Mouse (Mus musculus) embryonic facial prominence, embryonic 11.5 days (tissue): ENCODE measurements around the gene Armc12. TPM values are rescaled to one million over a fixed set of nuclear protein-coding genes. Genes with fewer than 3 reads are reported as not detected.

Experiments used
- ATAC-seq: fragments of 200-750 bp; cut with Nextera tagmentation; replicated peaks from 2 replicates; pipeline ENCODE4 v1.8.0; 2017; ENCODE audit warnings: low read depth; ENCODE audit not compliant: insufficient number of reproducible peaks, low FRiP score, low TSS enrichment
- DNase-seq: peaks from one replicate; pipeline ENCODE4 v3.0.0-alpha.2; 2015; ENCODE audit warnings: low spot score
- H3K27ac ChIP-seq: fragments of 300-500 bp; sonication (generic); replicated peaks from 2 replicates; pipeline ENCODE4 v1.5.1; 2014; ENCODE audit warnings: mild to moderate bottlenecking, low read depth, low read length, control low read depth
- H3K27me3 ChIP-seq: fragments of 300-500 bp; sonication (generic); 2 replicates; pipeline ENCODE4 v1.6.1; 2014; ENCODE audit warnings: mild to moderate bottlenecking, low read length, moderate library complexity, mixed read lengths; ENCODE audit not compliant: control insufficient read depth, insufficient read depth
- H3K36me3 ChIP-seq: fragments of 300-500 bp; sonication (generic); replicated peaks from 2 replicates; pipeline ENCODE4 v1.6.1; 2014; ENCODE audit warnings: low read depth, mild to moderate bottlenecking, low read length, moderate library complexity, mixed read lengths; ENCODE audit not compliant: control insufficient read depth, insufficient read depth
- H3K4me1 ChIP-seq: fragments of 300-500 bp; sonication (generic); 2 replicates; pipeline ENCODE4 v1.6.1; 2014; ENCODE audit warnings: low read length, mixed read lengths; ENCODE audit not compliant: control insufficient read depth, insufficient read depth
- H3K4me2 ChIP-seq: fragments of 300-500 bp; sonication (generic); 2 replicates; pipeline ENCODE4 v1.6.1; 2014; ENCODE audit warnings: low read depth, mild to moderate bottlenecking, control low read depth, low read length, moderate library complexity
- H3K4me3 ChIP-seq: fragments of 300-500 bp; sonication (generic); 2 replicates; pipeline ENCODE4 v1.5.1; 2014; ENCODE audit warnings: low read depth, low read length, control low read depth
- H3K9ac ChIP-seq: fragments of 300-500 bp; sonication (generic); replicated peaks from 2 replicates; pipeline ENCODE4 v1.6.1; 2014; ENCODE audit warnings: mild to moderate bottlenecking, control low read depth, low read length
- H3K9me3 ChIP-seq: fragments of 300-500 bp; sonication (generic); replicated peaks from 2 replicates; pipeline ENCODE4 v1.6.1; 2016; ENCODE audit warnings: mild to moderate bottlenecking, low read length, inconsistent platforms, mixed read lengths; ENCODE audit not compliant: control insufficient read depth
- whole genome bisulfite sequencing: fragments of 180-500 bp; shearing (Covaris S2); extraction: QIAGEN DNeasy Blood & Tissue Kit; methylation state at CpG from one replicate; pipeline ENCODE4 v1.1.7; 2014; 5-methylcytosine and 5-hydroxymethylcytosine counted together
- polyA plus RNA-seq: library from polyadenylated mRNA; unstranded; fragments of >200 nt; fragmentation: Nextera tagmentation; extraction: Ambion mirVana; gene quantifications from 2 replicates; pipeline ENCODE4 v1.2.1, GENCODE M21; 2014

Gene Armc12
- polyA plus RNA-seq, 1 experiment from 2014 or later = not detected

DNA sequence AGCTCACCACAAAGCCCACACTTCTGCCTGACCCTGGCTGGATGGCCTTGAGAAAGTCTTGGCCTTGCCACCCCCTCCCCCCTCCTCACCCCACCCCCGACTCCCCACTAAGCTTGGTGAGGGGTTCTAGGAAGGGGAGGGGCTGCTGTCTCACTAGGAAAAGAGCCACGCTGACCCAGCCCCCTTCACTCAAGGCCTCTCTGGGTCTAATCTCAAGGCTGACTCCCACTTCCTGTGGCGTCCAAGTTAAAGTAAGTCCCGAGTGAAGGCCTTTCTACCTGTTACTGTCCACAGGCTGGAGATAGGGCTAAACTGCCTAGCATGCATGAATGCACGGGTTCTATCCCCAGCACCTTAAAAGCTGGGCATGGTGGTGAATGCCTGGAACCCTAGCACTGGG, 23.1 kb upstream of the Armc12 start:
- Histone ChIP-seq H3K36me3 (no peaks in the 10 kb centered on the region), H3K9ac (peak overlapping the region; percentile 30), H3K27me3 (no peaks in the 10 kb centered on the region; the same call in 1 of the 2 replicates), H3K9me3 (no peaks in the 10 kb centered on the region), H3K4me2 (no peak overlapping the region), H3K4me3 (no peak overlapping the region), H3K27ac (no peak overlapping the region), H3K4me1 (peaks cover 15% of the 10 kb centered on the region; the same call in 1 of the 2 replicates)
- DNase-seq = no peak
- ATAC-seq = no peak
- 27% methylated on average over 5 of the region's 5 CpGs for WGBS

DNA sequence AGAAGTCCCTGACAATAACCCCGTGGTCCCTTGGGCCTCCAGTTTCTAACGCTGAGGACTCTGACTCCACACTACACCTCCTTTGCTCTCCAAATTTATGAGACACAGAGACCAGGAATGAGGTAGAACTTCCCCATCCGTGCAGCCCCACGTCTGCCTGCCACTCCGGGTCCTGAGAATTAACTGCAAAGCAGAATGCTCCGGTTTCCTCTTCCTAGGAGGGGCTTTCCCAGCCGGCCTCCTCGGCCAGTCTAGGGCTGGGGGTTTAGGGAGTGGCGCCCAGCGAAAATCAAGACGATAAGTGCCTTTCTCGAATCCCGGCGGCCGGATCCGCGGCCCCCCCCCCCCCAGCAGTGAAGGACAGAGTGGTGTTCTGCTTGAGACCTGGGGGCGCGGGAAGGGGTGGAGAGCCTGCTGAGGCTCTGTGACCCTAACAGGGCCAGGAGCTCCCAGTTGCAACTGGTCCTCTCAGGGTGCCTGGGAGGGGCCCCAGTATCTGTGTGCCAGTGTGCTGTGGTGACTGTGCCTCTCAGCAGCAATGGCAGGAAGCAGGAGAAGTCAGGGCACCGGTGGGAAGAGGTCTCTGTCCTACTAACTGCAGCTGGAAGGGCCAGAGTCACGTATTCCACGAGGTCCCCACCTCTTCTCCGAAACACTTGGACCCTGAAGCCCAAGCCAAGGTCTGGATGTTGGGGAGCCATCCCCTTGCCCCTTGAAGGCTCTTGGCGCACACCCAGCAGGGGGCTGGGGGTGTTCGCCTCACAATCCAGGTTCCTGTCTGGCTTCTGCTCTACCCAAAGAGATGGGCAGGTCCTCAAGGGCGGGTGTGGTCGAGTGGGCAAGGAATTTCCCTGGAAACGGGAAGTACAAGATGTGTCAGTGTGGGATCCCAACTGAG, 19.9 kb upstream of the Armc12 start:
- DNase-seq (peak; percentile 58), ATAC-seq (0 out of 2 replicates have a peak, but pooled peaks have one; percentile 8)
- Histone ChIP-seq H3K27ac (no peak overlapping the region), H3K4me3 (no peak overlapping the region), H3K9ac (peak overlapping the region; percentile 32), H3K4me1 (peaks cover 15% of the 10 kb centered on the region; the same call in 1 of the 2 replicates), H3K4me2 (peak overlapping the region; percentile 32), H3K27me3 (no peaks in the 10 kb centered on the region; the same call in 1 of the 2 replicates), H3K36me3 (no peaks in the 10 kb centered on the region), H3K9me3 (no peaks in the 10 kb centered on the region)
- 6% methylated on average over 26 of the region's 28 CpGs for WGBS

DNA sequence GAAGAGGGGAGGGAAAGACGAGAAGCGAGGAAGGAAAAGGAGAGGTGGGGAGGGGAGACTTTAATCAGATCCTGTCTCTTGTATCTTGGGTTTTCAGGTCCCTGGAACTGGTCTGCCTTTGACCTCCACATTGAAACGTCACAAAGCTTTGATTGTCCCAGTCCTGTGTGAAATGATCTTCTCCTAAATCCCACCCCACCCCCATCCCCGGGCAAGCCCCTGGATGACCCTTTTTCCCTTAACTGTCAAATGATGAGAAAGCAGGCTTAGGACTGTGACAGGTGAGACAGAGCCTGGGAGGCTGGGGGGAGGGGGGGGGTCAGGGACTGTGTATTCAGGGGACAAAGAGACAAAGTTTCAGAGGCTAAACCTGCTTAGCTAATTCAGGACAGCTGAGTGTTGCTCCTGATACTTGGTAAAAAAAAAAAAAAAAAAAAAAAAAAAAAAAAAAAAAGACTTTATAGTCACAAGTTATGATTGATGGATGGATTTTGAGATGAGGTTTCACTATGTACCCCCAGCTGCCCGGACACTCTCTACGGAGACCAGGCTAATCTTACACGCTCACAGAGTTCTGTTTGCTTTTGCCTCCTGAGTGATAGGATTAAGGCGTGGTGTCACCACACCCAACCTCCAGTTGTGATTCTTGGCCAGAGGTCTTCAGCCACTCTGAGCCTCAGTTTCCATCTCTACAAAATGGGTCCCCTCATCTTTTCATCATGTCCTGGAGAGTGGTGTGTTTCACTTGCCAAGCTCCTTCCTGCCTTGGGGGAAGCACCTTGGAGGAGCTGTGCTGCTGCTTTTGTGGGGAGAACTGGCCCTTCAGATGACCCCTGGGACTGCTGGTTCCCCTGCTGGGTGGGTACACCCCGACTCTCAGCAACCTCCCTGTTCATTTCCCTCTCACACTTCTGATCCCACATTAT, 18.7 kb upstream of the Armc12 start:
- H3K27ac ChIP-seq = no peak overlapping the region
- no peak for ATAC-seq
- no peak overlapping the region for H3K4me3 ChIP-seq
- no peak overlapping the region for H3K9ac ChIP-seq
- peak; percentile 28 for DNase-seq
- 28% methylated on average over 9 of the region's 9 CpGs for WGBS
- H3K36me3 ChIP-seq = no peaks in the 10 kb centered on the region
- no peaks in the 10 kb centered on the region; the same call in 1 of the 2 replicates for H3K27me3 ChIP-seq
- H3K4me2 ChIP-seq = no peak overlapping the region
- H3K9me3 ChIP-seq = no peaks in the 10 kb centered on the region
- H3K4me1 ChIP-seq = peaks cover 15% of the 10 kb centered on the region; the same call in 1 of the 2 replicates

DNA sequence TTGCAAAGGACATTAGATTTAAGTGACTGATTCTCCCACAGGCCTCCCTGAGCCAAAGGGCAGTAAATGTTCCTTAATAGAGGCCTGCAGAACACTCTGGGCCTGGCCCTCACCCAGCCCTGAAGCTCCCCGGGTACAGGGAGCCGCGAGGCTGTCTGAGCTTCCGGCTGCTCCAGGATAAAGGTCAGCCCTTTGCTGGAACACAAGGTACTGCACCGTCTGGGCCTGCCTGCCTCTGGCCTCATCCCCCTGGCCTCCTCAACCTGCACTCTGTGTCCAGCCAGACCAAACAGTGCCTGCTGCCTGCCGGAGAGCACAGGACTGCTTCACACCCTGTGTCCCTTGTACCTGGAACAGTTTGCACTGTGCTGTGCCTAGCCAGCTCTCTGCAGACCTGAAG, 17.9 kb upstream of the Armc12 start:
- no peaks in the 10 kb centered on the region for H3K27me3 ChIP-seq
- no peak overlapping the region for H3K9ac ChIP-seq
- H3K4me3 ChIP-seq = no peak overlapping the region
- DNase-seq = no peak
- no peaks in the 10 kb centered on the region for H3K9me3 ChIP-seq
- no peak for ATAC-seq
- no peaks in the 10 kb centered on the region for H3K36me3 ChIP-seq
- WGBS = 30% methylated on average over 6 of the region's 6 CpGs
- H3K27ac ChIP-seq = no peak overlapping the region
- H3K4me2 ChIP-seq = no peak overlapping the region
- peaks cover 8% of the 10 kb centered on the region; the same call in 1 of the 2 replicates for H3K4me1 ChIP-seq

DNA sequence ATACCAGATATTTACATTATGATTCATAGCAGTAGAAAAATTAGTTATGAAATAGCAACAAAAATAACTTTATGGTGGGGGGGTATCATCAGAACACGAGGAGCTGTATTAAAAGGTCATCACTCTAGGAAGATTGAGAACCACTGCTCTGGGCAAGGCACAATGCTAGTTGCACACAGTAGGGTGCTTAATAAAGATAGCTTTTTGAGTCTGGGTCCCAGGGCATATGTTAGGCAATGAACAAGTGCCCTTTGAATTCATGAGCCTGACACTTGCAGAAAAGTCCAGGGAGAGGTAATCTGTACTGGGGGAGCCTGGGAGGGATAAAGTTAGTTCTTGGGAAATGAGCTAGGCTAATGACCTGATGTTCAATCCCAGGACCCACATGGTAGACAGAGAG, 17.3 kb upstream of the Armc12 start:
- H3K4me1 ChIP-seq = peaks cover 8% of the 10 kb centered on the region; the same call in 1 of the 2 replicates
- H3K36me3 ChIP-seq = no peaks in the 10 kb centered on the region
- H3K27me3 ChIP-seq = no peaks in the 10 kb centered on the region; the same call in 1 of the 2 replicates
- no peak overlapping the region for H3K4me2 ChIP-seq
- no peak overlapping the region for H3K4me3 ChIP-seq
- WGBS = 73% methylated on average over 1 of the region's 1 CpGs
- no peak for ATAC-seq
- H3K9ac ChIP-seq = no peak overlapping the region
- no peak overlapping the region for H3K27ac ChIP-seq
- no peak for DNase-seq
- H3K9me3 ChIP-seq = no peaks in the 10 kb centered on the region

DNA sequence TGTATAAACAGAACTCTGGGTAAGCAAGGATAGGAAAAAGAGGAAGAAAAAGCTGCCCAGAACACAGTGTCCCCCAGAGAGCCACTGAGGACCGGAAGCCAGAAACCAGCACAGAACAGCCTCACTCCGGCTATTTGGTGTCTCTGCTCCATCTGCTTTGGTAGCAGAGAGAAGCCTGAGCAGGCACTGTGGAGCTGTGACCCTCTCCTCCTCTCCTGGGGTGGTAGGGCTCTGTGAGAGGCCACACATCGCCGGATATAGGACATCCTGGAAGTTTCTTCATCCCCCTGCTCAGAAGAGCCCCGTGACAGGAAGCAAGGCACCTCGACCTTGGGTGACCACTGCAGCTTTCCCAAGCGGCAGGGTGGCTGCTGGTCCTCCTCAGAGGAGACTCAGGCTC, 16.8 kb upstream of the Armc12 start:
- Histone ChIP-seq H3K4me3 (no peak overlapping the region), H3K36me3 (no peaks in the 10 kb centered on the region), H3K4me2 (no peak overlapping the region), H3K27me3 (no peaks in the 10 kb centered on the region; the same call in 1 of the 2 replicates), H3K4me1 (peaks cover 8% of the 10 kb centered on the region), H3K9me3 (no peaks in the 10 kb centered on the region), H3K9ac (no peak overlapping the region), H3K27ac (no peak overlapping the region)
- 55% methylated on average over 7 of the region's 7 CpGs for WGBS
- ATAC-seq (no peak), DNase-seq (no peak)

DNA sequence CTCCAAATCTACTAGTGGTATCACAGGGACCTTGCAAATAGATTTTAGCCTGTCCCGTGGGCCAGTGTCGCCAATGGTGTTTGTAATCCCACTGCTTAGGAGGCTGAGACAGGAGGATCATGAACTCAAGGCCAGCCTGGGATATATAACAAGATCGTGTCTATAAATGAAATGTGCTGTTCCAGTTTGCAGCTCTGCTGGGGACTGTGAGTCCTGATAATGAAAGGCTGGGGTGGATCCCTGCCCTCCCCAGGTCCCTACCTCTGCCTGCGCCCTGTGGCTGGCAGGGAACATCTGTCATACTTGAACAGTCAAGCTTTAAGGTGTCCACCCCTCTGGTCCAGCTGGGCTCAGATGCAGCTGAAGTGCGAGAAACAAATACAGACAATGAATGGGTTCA, 16.1 kb upstream of the Armc12 start:
- Histone ChIP-seq H3K9me3 (no peaks in the 10 kb centered on the region), H3K27ac (no peak overlapping the region), H3K4me1 (peaks cover 8% of the 10 kb centered on the region), H3K9ac (no peak overlapping the region), H3K27me3 (no peaks in the 10 kb centered on the region; the same call in 1 of the 2 replicates), H3K36me3 (no peaks in the 10 kb centered on the region), H3K4me2 (no peak overlapping the region), H3K4me3 (no peak overlapping the region)
- WGBS = 75% methylated on average over 5 of the region's 5 CpGs
- DNase-seq (no peak), ATAC-seq (no peak)
